Mouse (Mus musculus) embryonic facial prominence, embryonic 14.5 days (tissue): ENCODE data around the gene Prss29. TPM values are rescaled to one million over a fixed set of nuclear protein-coding genes. Genes with fewer than 3 reads are reported as not detected.

Source experiments
- ATAC-seq: fragments of 200-750 bp; cut with Nextera tagmentation; 2 replicates; pipeline ENCODE4 v1.8.0; 2017; ENCODE audit warnings: low read depth, moderate number of reproducible peaks, moderate TSS enrichment
- DNase-seq: peaks from one replicate; pipeline ENCODE4 v3.0.0-alpha.2; 2015; ENCODE audit warnings: low spot score
- H3K27ac ChIP-seq: fragments of 300-500 bp; sonication (generic); replicated peaks from 2 replicates; pipeline ENCODE4 v1.5.1; 2014; ENCODE audit warnings: low read depth, mild to moderate bottlenecking, low read length, moderate library complexity
- H3K27me3 ChIP-seq: fragments of 300-500 bp; sonication (generic); replicated peaks from 2 replicates; pipeline ENCODE4 v1.6.1; 2014; ENCODE audit warnings: low read length; ENCODE audit not compliant: control insufficient read depth, insufficient read depth
- H3K36me3 ChIP-seq: fragments of 300-500 bp; sonication (generic); 2 replicates; pipeline ENCODE4 v1.6.1; 2014; ENCODE audit warnings: low read length, mixed read lengths; ENCODE audit not compliant: control insufficient read depth, insufficient read depth
- H3K4me1 ChIP-seq: fragments of 300-500 bp; sonication (generic); 2 replicates; pipeline ENCODE4 v1.6.1; 2014; ENCODE audit warnings: antibody characterized with exemption, low read length; ENCODE audit not compliant: control insufficient read depth, insufficient read depth
- H3K4me2 ChIP-seq: fragments of 300-500 bp; sonication (generic); 2 replicates; pipeline ENCODE4 v1.6.1; 2014; ENCODE audit warnings: low read depth, mild to moderate bottlenecking, low read length, moderate library complexity, mixed read lengths
- H3K4me3 ChIP-seq: fragments of 300-500 bp; sonication (generic); 2 replicates; pipeline ENCODE4 v1.5.1; 2014; ENCODE audit warnings: low read depth, mild to moderate bottlenecking, low read length
- H3K9ac ChIP-seq: fragments of 300-500 bp; sonication (generic); 2 replicates; pipeline ENCODE4 v1.6.1; 2014; ENCODE audit warnings: low read depth, mild to moderate bottlenecking, low read length, moderate library complexity, mixed read lengths
- H3K9me3 ChIP-seq: fragments of 300-500 bp; sonication (generic); 2 replicates; pipeline ENCODE4 v1.6.1; 2016; ENCODE audit warnings: low read length; ENCODE audit not compliant: control insufficient read depth
- WGBS: fragments of 180-500 bp; shearing (Covaris S2); extraction: QIAGEN DNeasy Blood & Tissue Kit; methylation state at CpG from one replicate; pipeline ENCODE4 v1.1.7; 2014; 5-methylcytosine and 5-hydroxymethylcytosine counted together
- polyA plus RNA-seq: library from polyadenylated mRNA; unstranded; fragments of >200 nt; fragmentation: Nextera tagmentation; extraction: Ambion mirVana; gene quantifications from 2 replicates; pipeline ENCODE4 v1.2.1, GENCODE M21; 2014

Gene Prss29
- polyA plus RNA-seq, 1 experiment from 2014 or later: not detected

DNA sequence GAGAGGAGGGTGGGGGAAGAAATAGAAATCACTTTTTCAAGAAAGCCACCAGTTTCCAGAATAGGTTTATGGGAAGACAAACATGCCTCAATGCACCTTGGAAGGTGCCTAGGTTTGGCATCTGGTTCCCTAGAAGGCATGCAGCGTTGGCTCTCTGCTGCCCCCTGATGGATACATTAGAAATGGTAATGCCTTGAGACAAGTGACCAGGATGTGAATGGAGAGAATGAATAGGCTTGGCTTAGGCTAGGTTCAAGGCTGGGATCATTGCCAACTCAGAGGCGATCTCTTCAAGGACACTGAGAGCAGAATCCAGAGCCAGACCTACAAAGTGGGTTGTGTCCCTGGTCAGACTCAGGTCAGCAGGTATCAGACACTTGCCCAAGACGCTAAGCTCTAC is 33.4 kb upstream of the Prss29 start:
- H3K4me1 ChIP-seq: no peaks in the 10 kb centered on the region
- ATAC-seq (no peak), DNase-seq (peak; percentile 60)
- no peaks in the 10 kb centered on the region for H3K36me3 ChIP-seq
- no peaks in the 10 kb centered on the region for H3K27me3 ChIP-seq
- 0 out of 2 replicates have a peak, but pooled peaks cover 3% of the 10 kb centered on the region for H3K9me3 ChIP-seq
- no peak overlapping the region for H3K27ac ChIP-seq
- H3K9ac ChIP-seq: no peak overlapping the region
- WGBS: 25% methylated on average over 3 of the region's 3 CpGs
- H3K4me3 ChIP-seq: no peak overlapping the region
- H3K4me2 ChIP-seq: no peak overlapping the region

DNA sequence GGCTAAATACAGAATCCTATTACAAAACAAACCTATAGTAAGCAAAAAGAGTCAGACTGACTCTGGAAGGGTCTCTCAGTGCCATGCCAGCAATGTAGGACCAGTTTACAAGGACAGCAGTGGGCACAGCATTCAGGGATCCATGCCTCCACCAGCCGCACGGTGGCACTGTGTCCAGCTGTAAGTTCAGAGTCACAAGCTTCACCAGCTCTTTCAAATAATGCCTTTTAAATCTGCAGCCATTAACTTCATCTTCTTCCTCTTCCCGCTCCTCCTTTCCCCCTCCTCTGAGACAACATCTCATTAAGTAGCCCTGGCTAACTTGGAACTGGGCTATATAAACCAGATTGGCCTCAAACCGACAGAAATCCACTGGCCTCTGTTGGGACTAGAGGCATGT is 29.6 kb upstream of the Prss29 start:
- Histone ChIP-seq H3K4me3 (no peak overlapping the region), H3K4me2 (no peak overlapping the region), H3K27me3 (no peaks in the 10 kb centered on the region), H3K27ac (no peak overlapping the region), H3K9me3 (no peaks in the 10 kb centered on the region), H3K36me3 (no peaks in the 10 kb centered on the region), H3K9ac (no peak overlapping the region), H3K4me1 (no peaks in the 10 kb centered on the region)
- ATAC-seq (no peak), DNase-seq (peak; percentile 27)
- 12% methylated on average over 4 of the region's 4 CpGs for WGBS

DNA sequence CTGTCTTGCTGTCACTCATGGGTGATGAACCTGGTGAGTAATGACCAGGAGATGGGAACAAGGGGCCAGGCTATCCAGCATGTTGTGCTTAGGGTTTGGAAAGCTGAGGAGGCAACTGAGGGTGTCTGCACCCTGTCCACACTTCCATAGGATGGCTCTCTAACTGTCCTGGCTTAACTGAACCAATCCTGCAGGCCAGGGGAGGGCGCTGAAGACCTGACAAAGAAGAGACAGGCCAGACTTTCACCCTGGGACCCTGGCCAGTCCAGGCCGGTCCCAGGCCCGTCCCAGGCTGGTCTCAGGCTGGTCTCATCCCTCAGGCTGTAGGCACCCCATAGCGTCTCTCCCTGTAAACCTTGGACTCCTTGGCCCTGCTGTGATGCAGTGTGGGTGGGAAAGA is 28.0 kb upstream of the Prss29 start:
- WGBS: 24% methylated on average over 4 of the region's 4 CpGs
- ATAC-seq (no peak), DNase-seq (no peak)
- Histone ChIP-seq H3K27me3 (no peaks in the 10 kb centered on the region), H3K27ac (no peak overlapping the region), H3K4me3 (no peak overlapping the region), H3K36me3 (no peaks in the 10 kb centered on the region), H3K9ac (no peak overlapping the region), H3K4me1 (no peaks in the 10 kb centered on the region), H3K9me3 (no peaks in the 10 kb centered on the region), H3K4me2 (no peak overlapping the region)

DNA sequence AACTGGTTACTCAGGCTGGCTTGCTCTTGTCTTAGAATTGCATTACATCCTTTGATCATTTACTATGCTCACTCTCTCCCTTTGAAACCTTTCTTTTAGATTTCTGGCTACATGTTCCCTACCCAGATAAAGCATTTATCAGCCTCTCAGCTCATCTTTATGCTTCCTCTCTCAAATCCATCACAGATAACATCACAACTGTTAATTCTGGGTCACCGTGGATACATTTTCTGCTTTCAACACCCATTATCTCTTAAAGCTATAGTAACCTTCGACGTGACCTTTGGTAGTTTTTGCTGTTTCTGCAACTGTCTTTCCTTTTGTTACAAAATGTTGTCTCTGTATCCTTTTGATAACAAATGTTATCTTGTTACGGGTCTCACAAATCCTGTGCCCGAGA is 25.0 kb upstream of the Prss29 start:
- DNase-seq: peak; percentile 15
- Histone ChIP-seq H3K36me3 (no peaks in the 10 kb centered on the region), H3K4me2 (no peak overlapping the region), H3K27me3 (no peaks in the 10 kb centered on the region), H3K9ac (no peak overlapping the region), H3K27ac (no peak overlapping the region), H3K4me3 (no peak overlapping the region), H3K4me1 (no peaks in the 10 kb centered on the region), H3K9me3 (no peaks in the 10 kb centered on the region)
- ATAC-seq: no peak
- 65% methylated on average over 5 of the region's 5 CpGs for WGBS

DNA sequence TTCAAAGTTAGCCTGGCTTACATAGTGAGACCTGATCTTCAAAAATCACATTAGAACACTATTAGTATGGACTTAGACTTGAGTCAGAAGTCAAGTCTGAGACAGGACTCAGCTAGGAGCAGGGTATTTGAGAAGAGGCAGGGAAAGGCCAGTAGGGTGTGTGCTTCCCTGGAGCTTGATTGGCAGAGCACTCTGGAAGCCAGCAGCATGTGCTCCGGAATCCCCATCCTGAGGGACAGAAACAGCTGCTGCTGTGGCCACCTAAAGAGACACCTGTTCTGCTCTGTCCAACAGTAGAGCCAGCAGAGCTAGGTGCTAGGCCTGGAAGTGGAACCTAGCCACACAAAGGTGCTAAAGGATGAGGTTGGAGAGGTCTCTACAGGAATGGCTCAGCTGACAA is 24.3 kb upstream of the Prss29 start:
- no peaks in the 10 kb centered on the region for H3K36me3 ChIP-seq
- ATAC-seq: 0 out of 2 replicates have a peak, but pooled peaks have one; percentile 57
- H3K9me3 ChIP-seq: no peaks in the 10 kb centered on the region
- no peak overlapping the region for H3K4me2 ChIP-seq
- no peak overlapping the region for H3K9ac ChIP-seq
- no peak overlapping the region for H3K4me3 ChIP-seq
- DNase-seq: peak; percentile 54
- no peaks in the 10 kb centered on the region for H3K4me1 ChIP-seq
- 67% methylated on average over 1 of the region's 1 CpGs for WGBS
- H3K27ac ChIP-seq: no peak overlapping the region
- H3K27me3 ChIP-seq: no peaks in the 10 kb centered on the region

DNA sequence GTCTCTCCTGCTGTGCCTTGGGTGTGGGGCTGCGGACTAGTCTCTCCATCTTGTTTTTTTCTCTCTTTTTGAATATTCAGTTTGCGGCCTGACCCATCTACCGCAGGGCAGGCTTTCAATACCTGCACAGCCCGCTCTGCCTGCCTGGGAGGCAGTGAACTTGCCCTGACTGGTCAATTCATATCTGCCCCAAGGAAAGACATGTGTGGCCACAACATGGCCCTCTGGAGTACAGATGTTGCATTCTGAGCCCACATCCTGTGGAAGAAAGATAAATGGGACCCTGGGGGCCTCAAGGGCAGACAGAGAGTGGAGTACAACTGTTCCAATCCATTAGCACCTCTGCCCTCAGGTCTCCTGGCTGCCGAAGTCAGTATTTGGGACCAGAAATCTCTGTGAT is 20.4 kb upstream of the Prss29 start, which contains the start of gene Prss34:
Gene Prss34 (plus strand): TSS at position 301 of the 400 bp plus-strand sequence.
- no peaks in the 10 kb centered on the region for H3K36me3 ChIP-seq
- WGBS: 66% methylated on average over 5 of the region's 5 CpGs
- no peak for DNase-seq

DNA sequence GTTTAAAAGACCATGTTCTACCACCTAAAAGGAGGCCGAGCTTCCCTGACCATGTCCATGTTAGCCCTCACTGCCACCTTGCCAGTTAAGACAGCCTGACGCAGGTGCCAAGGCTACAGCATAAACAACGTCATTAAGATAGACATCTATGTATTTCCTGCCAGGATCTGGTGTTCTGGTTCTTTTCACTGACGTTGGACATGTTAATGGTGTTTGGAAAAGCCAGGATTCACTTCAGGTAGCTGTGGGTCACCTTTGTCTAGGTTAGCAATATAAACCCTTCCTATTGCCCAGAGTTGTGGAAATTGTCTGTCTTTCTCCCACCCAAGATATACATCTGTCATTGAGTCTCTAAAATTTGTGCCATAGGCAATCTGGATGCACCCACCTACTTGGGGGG is 10.1 kb upstream of the Prss29 start, which contains the start of gene Prss28:
Gene Prss28 (plus strand): TSS at position 301 of the 400 bp plus-strand sequence.
- Histone ChIP-seq H3K9me3 (no peaks in the 10 kb centered on the region), H3K4me2 (no peak within 1 kb of the TSS), H3K27me3 (no peaks in the 10 kb centered on the region), H3K4me1 (no peaks in the 10 kb centered on the region), H3K4me3 (no peak within 1 kb of the TSS), H3K36me3 (no peaks in the 10 kb centered on the region), H3K9ac (no peak within 1 kb of the TSS), H3K27ac (no peak within 1 kb of the TSS)
- DNase-seq: no peak
- WGBS: 81% methylated on average over 4 of the region's 4 CpGs
- no peak for ATAC-seq

More for the DNA sequence above, 20.4 kb upstream of the Prss29 start, which contains the start of gene Prss34:
- H3K27ac ChIP-seq: no peak within 1 kb of the TSS
- ATAC-seq: no peak
- H3K4me1 ChIP-seq: no peaks in the 10 kb centered on the region
- no peak within 1 kb of the TSS for H3K4me2 ChIP-seq
- no peak within 1 kb of the TSS for H3K4me3 ChIP-seq
- H3K27me3 ChIP-seq: no peaks in the 10 kb centered on the region
- H3K9ac ChIP-seq: no peak within 1 kb of the TSS
- no peaks in the 10 kb centered on the region for H3K9me3 ChIP-seq

DNA sequence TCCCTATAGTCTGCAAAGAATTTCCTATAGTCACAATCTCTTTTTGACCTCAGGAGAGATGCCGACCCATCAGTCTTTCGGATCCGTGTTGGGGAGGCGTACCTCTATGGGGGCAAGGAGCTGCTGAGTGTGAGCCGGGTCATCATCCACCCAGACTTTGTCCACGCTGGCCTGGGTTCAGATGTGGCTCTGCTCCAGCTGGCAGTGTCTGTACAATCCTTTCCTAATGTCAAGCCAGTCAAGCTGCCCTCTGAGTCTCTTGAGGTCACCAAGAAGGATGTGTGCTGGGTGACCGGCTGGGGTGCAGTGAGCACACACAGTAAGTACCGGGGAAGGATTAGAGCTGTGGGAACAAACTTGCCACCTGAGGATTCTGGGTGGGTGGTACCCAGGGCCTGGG is 2.4 kb downstream of the Prss29 start:
- WGBS: 92% methylated on average over 8 of the region's 8 CpGs

DNA sequence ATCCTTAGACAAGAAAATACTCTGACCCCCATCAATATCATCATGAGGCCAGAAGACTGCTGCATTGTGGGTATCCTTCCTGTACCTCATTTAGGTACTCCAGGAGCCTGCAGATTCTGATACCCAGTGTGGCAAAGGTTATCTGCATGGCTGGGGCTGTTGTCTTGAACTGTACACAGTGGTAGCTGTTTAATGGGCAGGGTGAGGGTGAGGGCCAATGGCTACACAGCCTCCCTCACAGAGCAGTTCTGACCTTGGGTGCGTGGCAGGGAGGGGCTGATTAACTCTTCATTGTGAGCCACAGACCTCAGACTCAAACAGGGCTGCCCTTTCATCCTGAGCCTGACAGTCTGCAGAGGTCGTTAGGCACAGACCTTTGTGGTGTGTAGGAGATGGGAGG is 4.5 kb downstream of the Prss29 start:
- H3K4me3 ChIP-seq: no peak overlapping the region
- no peak overlapping the region for H3K27ac ChIP-seq
- H3K9me3 ChIP-seq: no peaks in the 10 kb centered on the region
- ATAC-seq (no peak), DNase-seq (no peak)
- H3K4me1 ChIP-seq: no peaks in the 10 kb centered on the region
- H3K36me3 ChIP-seq: no peaks in the 10 kb centered on the region
- WGBS: 32% methylated on average over 2 of the region's 2 CpGs
- H3K9ac ChIP-seq: no peak overlapping the region
- no peaks in the 10 kb centered on the region for H3K27me3 ChIP-seq
- no peak overlapping the region for H3K4me2 ChIP-seq

More for the DNA sequence above, 2.4 kb downstream of the Prss29 start:
- Histone ChIP-seq H3K4me2 (no peak overlapping the region), H3K27ac (no peak overlapping the region), H3K4me3 (no peak overlapping the region), H3K36me3 (no peaks in the 10 kb centered on the region), H3K27me3 (no peaks in the 10 kb centered on the region), H3K9ac (no peak overlapping the region), H3K9me3 (no peaks in the 10 kb centered on the region), H3K4me1 (no peaks in the 10 kb centered on the region)
- ATAC-seq (no peak), DNase-seq (no peak)
